Comparison of ENCODE assay signal across 33 mouse cellular contexts in genomic region chr16:58525832-58526231, GRCm38 (mm10). TPM values are rescaled to one million over a fixed set of nuclear protein-coding genes. Genes with fewer than 3 reads are reported as not detected.
DNase-seq lines count a peak whose midpoint lies in the region; ATAC-seq and TF ChIP-seq lines count a peak whose summit lies in the region.
"Had no signal": no experiment of that assay in that cellular context is flagged by ENCODE, and none has a peak within 500 bp of the region (broad histone marks: within the 10 kb centered on the region; RNA-seq: fewer than 3 reads in every experiment).

No protein-coding gene starts in this region.

- no peaks in the 10 kb centered on the region for H3K9me3 ChIP-seq in G1E (replicated peaks)
- no peaks in the 10 kb centered on the region for H3K9me3 ChIP-seq in liver, embryonic 16.5 days (replicated peaks; ENCODE audit: control insufficient read depth, low read length)
- H3K9me3 ChIP-seq: embryonic facial prominence, embryonic 15.5 days; heart, embryonic 15.5 days; intestine, embryonic 15.5 days; limb, embryonic 15.5 days; lung, embryonic 15.5 days; megakaryocyte, embryonic 14.5 days; neural tube, embryonic 15.5 days had no signal

- H3K27ac ChIP-seq in liver, embryonic 16.5 days (ENCODE audit: low read length) = peak overlapping the region; percentile 88
- H3K27ac ChIP-seq: embryonic facial prominence, embryonic 15.5 days; gastrocnemius, adult 2 months; heart, adult 2 months; heart, embryonic 15.5 days; hindbrain, embryonic 12.5 days; hindbrain, postnatal 0 days; intestine, embryonic 15.5 days; limb, embryonic 10.5 days; limb, embryonic 15.5 days; lung, embryonic 15.5 days; midbrain, embryonic 13.5 days; neural tube, embryonic 15.5 days had no signal

- no peaks in the 10 kb centered on the region for H3K27me3 ChIP-seq in G1E (ENCODE audit: insufficient read depth, low read length)
- H3K27me3 ChIP-seq in liver, embryonic 16.5 days (ENCODE audit: control insufficient read depth, insufficient read depth, low read depth, low read length) = no peaks in the 10 kb centered on the region; the same call in 1 of the 2 replicates
- H3K27me3 ChIP-seq: embryonic facial prominence, embryonic 15.5 days; heart, embryonic 15.5 days; intestine, embryonic 15.5 days; limb, embryonic 15.5 days; lung, embryonic 15.5 days; megakaryocyte, embryonic 14.5 days had no signal

- H3K36me3 ChIP-seq in G1E (replicated peaks) = no peaks in the 10 kb centered on the region
- H3K36me3 ChIP-seq in liver, embryonic 16.5 days (ENCODE audit: control insufficient read depth, insufficient read depth) = no peaks in the 10 kb centered on the region
- H3K36me3 ChIP-seq: embryonic facial prominence, embryonic 15.5 days; heart, embryonic 15.5 days; hindbrain, embryonic 12.5 days; intestine, embryonic 15.5 days; limb, embryonic 10.5 days; limb, embryonic 15.5 days; lung, embryonic 15.5 days; midbrain, embryonic 13.5 days; neural tube, embryonic 15.5 days had no signal

- H3K4me1 ChIP-seq in G1E (ENCODE audit: insufficient read depth, low read depth, low read length) = peaks cover 53% of the 10 kb centered on the region
- H3K4me1 ChIP-seq in liver, embryonic 16.5 days (ENCODE audit: control insufficient read depth, low read depth, low read length) = peaks cover 31% of the 10 kb centered on the region
- H3K4me1 ChIP-seq: hindbrain, embryonic 12.5 days; intestine, embryonic 15.5 days; lung, embryonic 15.5 days had no signal

- peak overlapping the region; percentile 36; the same call in 1 of the 2 replicates for H3K4me2 ChIP-seq in liver, embryonic 16.5 days (ENCODE audit: low read depth, low read length)
- H3K4me2 ChIP-seq: embryonic facial prominence, embryonic 15.5 days; heart, embryonic 15.5 days; hindbrain, embryonic 12.5 days; intestine, embryonic 15.5 days; limb, embryonic 15.5 days; lung, embryonic 15.5 days; midbrain, embryonic 13.5 days; neural tube, embryonic 15.5 days had no signal

- no peak for TF ChIP-seq CTCF in G1E (IDR thresholded peaks at IDR 0.05; ENCODE audit: low read depth, low read length)

- DNase-seq in G1E (ENCODE audit: low spot score) (no peak), MEL-GATA-1-ER (ENCODE audit: extremely low read depth, low read depth) (peak; percentile 83)
- DNase-seq in adrenal gland, postnatal 36 days = no peak
- DNase-seq in neural tube, embryonic 10.5 days (ENCODE audit: extremely low spot score, low spot score) = no peak
- no peak for DNase-seq in spleen, postnatal 4 days (ENCODE audit: low spot score in 2 of 2)
- DNase-seq: adrenal gland, postnatal 10 days; cerebellum, adult 18-20 months; cerebellum, postnatal 10 days; gastrocnemius, adult 2 months; gastrocnemius, postnatal 36 days; heart, adult 2 months; heart, postnatal 36 days; kidney, adult 8-10 months; kidney, postnatal 10 days; layer of hippocampus, postnatal 36 days; lung, postnatal 36 days; thymus, adult 2 months; thymus, postnatal 36 days had no signal

- peak overlapping the region; percentile 33 for H3K9ac ChIP-seq in liver, embryonic 16.5 days (ENCODE audit: low read depth, low read length)
- H3K9ac ChIP-seq: embryonic facial prominence, embryonic 15.5 days; heart, embryonic 15.5 days; hindbrain, embryonic 12.5 days; intestine, embryonic 15.5 days; limb, embryonic 15.5 days; lung, embryonic 15.5 days; midbrain, embryonic 13.5 days; neural tube, embryonic 15.5 days had no signal

- ATAC-seq in G1E (ENCODE audit: extremely low read depth, insufficient number of reproducible peaks, low FRiP score, poor library complexity, severe bottlenecking) = peak; percentile 55
- peak; percentile 55 for ATAC-seq in erythroid progenitor cell, adult 5-6 weeks (replicated peaks; ENCODE audit: low FRiP score, poor library complexity, severe bottlenecking)
- ATAC-seq in liver, embryonic 16.5 days (ENCODE audit: low read depth) = peak; percentile 64
- ATAC-seq: CD4-positive, CD25-positive, alpha-beta regulatory T cell, adult 4 months; forebrain, embryonic 14.5 days; hindbrain, postnatal 0 days; intestine, embryonic 15.5 days; midbrain, embryonic 13.5 days had no signal

- H3K4me3 ChIP-seq in G1E (ENCODE audit: low read depth, low read length) = no peak overlapping the region; the same call in 1 of the 2 replicates
- H3K4me3 ChIP-seq in liver, embryonic 16.5 days (ENCODE audit: low read depth, low read length) = no peak overlapping the region
- H3K4me3 ChIP-seq: embryonic facial prominence, embryonic 15.5 days; gastrocnemius, adult 2 months; heart, adult 2 months; heart, embryonic 15.5 days; hindbrain, embryonic 12.5 days; intestine, embryonic 15.5 days; limb, embryonic 10.5 days; limb, embryonic 15.5 days; lung, embryonic 15.5 days; midbrain, embryonic 13.5 days; neural tube, embryonic 15.5 days had no signal

RNA-seq across cellular contexts. Expression of gene St3gal6, which starts 1.8 kb away (rescaled TPM):
- total RNA-seq in G1E (2014; fragmentation: Nextera tagmentation) = 327 and 403 TPM in 2 replicates
- 104 and 115 TPM in 2 replicates for total RNA-seq in G1E (2017)
- 166 and 198 TPM in 2 replicates for polyA plus RNA-seq in G1E (2012)
- total RNA-seq in erythroid progenitor cell, adult 5-6 weeks (2015; ENCODE audit: low replicate concordance) = 106 and 111 TPM in 2 replicates
- total RNA-seq in erythroid progenitor cell, adult 5-6 weeks (2017; ENCODE audit: low replicate concordance) = 119 and 127 TPM in 2 replicates
- polyA plus RNA-seq in liver, embryonic 16.5 days (2015; fragmentation: Nextera tagmentation; extraction: Ambion mirVana) = 25.1 and 25.7 TPM in 2 replicates
- total RNA-seq in adrenal gland, postnatal 36 days (2021) = 10 to 100 TPM; 30.3 to 38.5 TPM
